Mouse (Mus musculus) urinary bladder, postnatal 0 days (tissue): ENCODE results near the gene Mcm7. TPM values are rescaled to one million over a fixed set of nuclear protein-coding genes. Genes with fewer than 3 reads are reported as not detected.
A peak's percentile ranks its signal among the peaks of the same experiment; 100 is the strongest.

Experiments used
- microRNA counts: library from miRNA; unstranded; fragments of <30 nt; microRNA quantifications from one replicate; lab custom pipeline; 2016
- microRNA-seq: library from miRNA; unstranded; fragments of <30 nt; microRNA quantifications from one replicate; pipeline ENCODE4, GENCODE M21; 2016
- polyA plus RNA-seq: library from polyadenylated mRNA; unstranded; fragments of >200 nt; fragmentation: Nextera tagmentation; extraction: Ambion mirVana; gene quantifications from 2 replicates; pipeline ENCODE4 v1.2.1, GENCODE M21; 2015

Mcm7 gene
- polyA plus RNA-seq, result 38.7 and 44.9 TPM in 2 replicates

DNA sequence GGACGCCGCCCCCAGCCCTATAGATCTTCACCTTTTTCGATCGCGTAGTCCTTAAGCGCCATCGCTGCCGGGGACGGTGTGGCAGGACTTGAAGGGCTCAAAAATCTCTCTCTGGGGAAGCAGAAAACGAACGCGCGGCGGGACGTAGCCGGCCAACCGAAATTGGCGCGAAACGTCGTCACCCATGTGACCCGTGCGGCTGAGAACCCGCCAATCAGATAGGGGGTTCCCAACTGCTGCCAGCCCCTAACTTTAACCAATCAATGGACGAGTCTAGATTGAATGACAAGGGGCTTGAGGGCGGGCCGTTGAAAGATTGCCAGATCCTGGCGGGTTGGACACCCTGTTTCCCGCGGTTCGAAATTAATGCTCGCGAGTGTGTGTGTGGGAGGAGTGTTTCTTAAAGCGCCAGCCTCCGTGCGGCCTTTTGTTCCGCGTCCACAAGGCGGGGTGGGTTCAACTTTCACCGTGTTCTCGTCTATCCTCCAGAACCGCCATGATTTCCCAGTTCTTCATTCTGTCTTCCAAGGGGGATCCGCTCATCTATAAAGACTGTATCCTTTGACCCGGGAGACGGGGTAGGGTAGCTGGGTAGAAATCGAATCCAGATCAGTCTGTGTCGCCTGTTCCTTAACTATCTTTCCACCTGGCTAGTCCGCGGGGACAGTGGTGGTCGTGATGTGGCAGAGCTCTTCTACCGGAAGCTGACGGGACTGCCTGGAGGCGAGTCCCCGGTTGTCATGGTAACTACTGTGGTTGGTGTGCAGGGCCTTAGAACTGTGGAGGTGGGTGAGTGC is at the start of gene Mcm7, which contains the start of gene Ap4m1:
Mcm7 (minus strand) TSS at position 728 of the 797 bp plus-strand sequence.
Ap4m1 (plus strand) TSS at position 308 of the 797 bp plus-strand sequence.

DNA sequence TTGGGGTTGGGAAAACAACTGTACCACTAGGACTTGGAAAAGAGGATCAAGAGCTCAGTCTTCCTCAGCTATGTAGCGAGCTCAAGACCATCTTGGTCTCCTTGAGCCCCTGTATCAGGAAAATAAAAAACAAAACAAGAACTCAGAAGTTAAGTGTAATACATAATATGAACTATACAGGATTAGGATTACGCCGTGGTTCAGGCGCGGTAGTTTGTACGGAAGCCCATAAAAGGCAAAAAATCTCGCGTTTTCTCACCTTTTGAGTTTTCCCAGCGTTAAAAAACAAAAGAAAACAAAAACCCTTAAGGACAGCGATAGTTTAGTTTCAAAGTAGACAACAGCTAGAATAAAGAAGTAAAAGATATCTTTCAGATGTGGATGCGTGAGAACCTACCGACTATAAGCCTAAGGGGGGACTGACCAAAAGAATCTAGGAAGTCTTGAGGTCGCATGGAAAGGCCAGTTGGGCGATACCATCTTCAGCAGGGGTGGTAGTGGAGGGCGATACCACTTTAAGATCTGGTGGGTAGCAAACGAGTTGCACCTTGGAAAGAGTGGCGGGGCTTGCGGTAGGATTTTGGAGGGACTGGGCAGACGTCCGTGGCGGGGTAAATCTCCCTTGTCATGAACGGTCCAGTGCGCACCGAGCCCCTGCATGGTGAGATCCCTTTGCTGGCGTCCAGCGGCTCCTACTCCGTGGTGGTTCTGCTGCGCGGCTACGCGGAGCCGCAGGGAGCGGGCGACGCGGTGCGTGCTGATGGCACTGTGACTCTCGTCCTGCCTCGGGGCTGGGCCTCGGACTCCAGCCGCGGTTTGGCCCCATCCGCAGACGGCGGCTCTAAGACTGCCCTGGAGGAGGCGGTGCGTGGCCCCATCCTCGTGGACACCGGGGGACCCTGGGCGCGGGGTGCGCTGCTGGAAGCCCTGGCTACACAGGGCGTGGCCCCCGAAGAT is 21.8 kb upstream of the Mcm7 start, which contains the start of gene Mblac1:
Mblac1 (plus strand) TSS at position 544 of the 957 bp plus-strand sequence.

GRCm38 (mm10) chr5:138186950-138187638 is 14.9 kb upstream of the Mcm7 start, which contains the start of the genes Taf6 and Cnpy4:
Gene Taf6 (minus strand): TSS chr5:138187451.
Gene Cnpy4 (plus strand): TSS chr5:138187485.

DNA sequence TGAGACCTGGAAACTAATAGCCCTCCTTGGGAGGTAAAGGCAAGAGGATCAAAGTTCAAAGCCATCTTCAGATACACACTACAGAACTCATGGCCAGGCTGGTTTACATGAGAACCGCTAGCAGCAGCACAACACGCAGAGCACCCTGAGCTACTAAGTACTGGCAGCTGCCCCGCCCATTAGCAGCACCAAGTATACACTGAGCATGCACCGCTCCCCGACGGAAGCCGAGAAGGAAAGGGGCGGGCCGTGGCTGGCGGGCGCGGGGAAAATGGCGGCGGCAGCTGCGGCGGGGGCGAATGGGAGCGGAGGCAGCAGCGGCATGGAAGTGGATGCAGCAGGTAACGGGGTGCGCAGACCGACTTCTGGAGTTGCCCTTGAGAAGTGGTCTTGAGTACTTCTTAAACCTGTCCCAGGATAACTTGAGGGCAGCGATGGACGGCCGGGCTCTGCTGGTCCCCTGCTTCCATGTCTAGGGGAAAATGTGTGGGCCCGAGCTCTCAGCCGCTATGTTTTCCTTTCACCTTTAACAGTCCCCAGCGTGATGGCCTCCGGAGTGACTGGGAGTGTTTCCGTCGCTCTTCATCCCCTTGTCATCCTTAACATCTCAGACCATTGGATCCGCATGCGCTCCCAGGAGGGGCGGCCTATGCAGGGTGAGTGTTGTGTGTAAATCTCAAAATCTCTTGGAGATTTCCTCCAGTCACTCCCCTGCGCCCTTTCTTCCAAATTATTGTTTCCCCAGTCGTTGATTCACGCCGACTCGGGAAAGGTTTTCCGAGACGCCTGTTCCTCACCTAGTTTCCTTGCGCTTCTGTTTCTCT is 11.2 kb downstream of the Mcm7 start, which contains the start of gene Cops6:
Cops6 (plus strand) TSS at position 230 of the 824 bp plus-strand sequence.

GRCm38 (mm10) chr5:138155443-138155976 is 16.7 kb downstream of the Mcm7 start, which contains the start of gene Zfp113:
Gene Zfp113 (minus strand): TSS chr5:138155744.

GRCm38 (mm10) chr5:138116255-138117198 is 55.7 kb downstream of the Mcm7 start, which contains the start of gene Zscan21:
Gene Zscan21 (plus strand): TSS chr5:138116903.

MicroRNAs within 50 kb of the gene (microRNA counts, 519-probe panel; counts per million panel counts)
- microRNA mmu-miR-106b (lab: Ali Mortazavi, UCI), result 4,090 counts per million, percentile 74 among the panel's probes with 10 or more counts
- microRNA mmu-miR-25 (lab: Ali Mortazavi, UCI), result 4,805 counts per million, percentile 89 among the panel's probes with 10 or more counts
- 3,760 counts per million, percentile 67 among the panel's probes with 10 or more counts for microRNA mmu-miR-93 (lab: Ali Mortazavi, UCI)

Small RNA genes lying within 50 kb of the gene (microRNA-seq; reads per million reads assigned to microRNA genes)
- gene Mir106b (2,978 reads per million, percentile 85 among the genes with 10 or more reads in this experiment), gene Mir25 (387 reads per million, percentile 62 among the genes with 10 or more reads in this experiment), gene Mir93 (2,807 reads per million, percentile 84 among the genes with 10 or more reads in this experiment)

Other genes with a start within 250 kb of the Mcm7 start
- gene Gjc3, start 209.3 kb downstream of the Mcm7 start, polyA plus RNA-seq, result 0.33 and 0.45 TPM in 2 replicates
- 0.28 and 0.48 TPM in 2 replicates for gene Azgp1, start 190.9 kb downstream of the Mcm7 start, polyA plus RNA-seq
- not detected in 2 replicates for gene Smok3a, start 151.2 kb downstream of the Mcm7 start, polyA plus RNA-seq
- gene Smok3b, start 151.0 kb downstream of the Mcm7 start, polyA plus RNA-seq, result not detected in 2 replicates
- gene Smok3c, start 119.2 kb downstream of the Mcm7 start, polyA plus RNA-seq, result not detected in 2 replicates
- gene Zkscan1, start 87.3 kb downstream of the Mcm7 start, polyA plus RNA-seq, result 5.8 and 7.2 TPM in 2 replicates
- gene Zscan21, start 55.5 kb downstream of the Mcm7 start, polyA plus RNA-seq, result 23.5 and 26.3 TPM in 2 replicates
- 6.8 and 7.5 TPM in 2 replicates for gene Zfp113, start 16.7 kb downstream of the Mcm7 start, polyA plus RNA-seq
- 224 and 240 TPM in 2 replicates for gene Cops6, start 11.4 kb downstream of the Mcm7 start, polyA plus RNA-seq
- 9.8 and 10.3 TPM in 2 replicates for gene Ap4m1, start 420 bp downstream of the Mcm7 start, polyA plus RNA-seq
- 33.7 and 34.9 TPM in 2 replicates for gene Taf6, start 15.0 kb upstream of the Mcm7 start, polyA plus RNA-seq
- 21.2 and 22.7 TPM in 2 replicates for gene Cnpy4, start 15.1 kb upstream of the Mcm7 start, polyA plus RNA-seq
- 8.4 and 9.6 TPM in 2 replicates for gene Mblac1, start 21.9 kb upstream of the Mcm7 start, polyA plus RNA-seq
- 0.42 and 0.51 TPM in 2 replicates for gene Nxpe5, start 53.5 kb upstream of the Mcm7 start, polyA plus RNA-seq
- 71.9 and 85.1 TPM in 2 replicates for gene Lamtor4, start 83.1 kb upstream of the Mcm7 start, polyA plus RNA-seq
- gene BC037034, start 91.6 kb upstream of the Mcm7 start, polyA plus RNA-seq, result 2.6 and 2.7 TPM in 2 replicates
- gene Gal3st4, start 100.4 kb upstream of the Mcm7 start, polyA plus RNA-seq, result 1.9 and 2.0 TPM in 2 replicates
- 0.12 and 0.25 TPM in 2 replicates for gene Gm43720, start 107.5 kb upstream of the Mcm7 start, polyA plus RNA-seq
- gene Gpc2, start 107.6 kb upstream of the Mcm7 start, polyA plus RNA-seq, result 1.4 and 1.5 TPM in 2 replicates
- gene Stag3, start 107.8 kb upstream of the Mcm7 start, polyA plus RNA-seq, result 0.61 and 1.1 TPM in 2 replicates
- not detected in 2 replicates for gene Pvrig, start 169.5 kb upstream of the Mcm7 start, polyA plus RNA-seq